Mouse (Mus musculus) Patski (cell line): ENCODE measurements around the gene Abo. TPM values are rescaled to one million over a fixed set of nuclear protein-coding genes. Genes with fewer than 3 reads are reported as not detected.

ENCODE experiments used
- ATAC-seq: fragments of 100-300 bp; one replicate; pipeline ENCODE4 v1.8.0; 2021
- CTCF ChIA-PET: fragments of 350-600 bp; sonication (Branson Sonifier 250); formaldehyde crosslinking; loops from one replicate; lab custom pipeline; 2022; ENCODE audit warnings: inconsistent platforms; lab: Charles Lee
- POLR2A ChIA-PET: fragments of 350-600 bp; sonication (Branson Sonifier 250); formaldehyde crosslinking; loops from one replicate; lab custom pipeline; 2022; ENCODE audit warnings: antibody characterized with exemption, inconsistent platforms; lab: Charles Lee
- DNase-seq: peaks from one replicate; pipeline ENCODE4 v3.0.0-alpha.2; 2011; ENCODE audit warnings: low read depth, low spot score
- H3K27me3 ChIP-seq: fragments of 371-371 bp; one replicate; pipeline ENCODE4 v1.5.1; 2021
- CTCF ChIP-seq: fragments of 100-300 bp; IDR thresholded peaks from one replicate; pipeline ENCODE4 v1.5.1; 2021
- in situ Hi-C: fragments of 300-500 bp; cut with MboI; formaldehyde crosslinking; loops from 3 replicates; pipeline ENCODE4 v1.11.1; 2018; ENCODE audit warnings: low pct_unique_long_range_greater_than_20kb, mixed read lengths
- polyA plus RNA-seq: library from polyadenylated mRNA; unstranded; gene quantifications from one replicate; pipeline ENCODE4 v1.2.3, GENCODE M21; 2021

The Abo gene
- polyA plus RNA-seq, 1 experiment from 2014 or later: not detected

DNA sequence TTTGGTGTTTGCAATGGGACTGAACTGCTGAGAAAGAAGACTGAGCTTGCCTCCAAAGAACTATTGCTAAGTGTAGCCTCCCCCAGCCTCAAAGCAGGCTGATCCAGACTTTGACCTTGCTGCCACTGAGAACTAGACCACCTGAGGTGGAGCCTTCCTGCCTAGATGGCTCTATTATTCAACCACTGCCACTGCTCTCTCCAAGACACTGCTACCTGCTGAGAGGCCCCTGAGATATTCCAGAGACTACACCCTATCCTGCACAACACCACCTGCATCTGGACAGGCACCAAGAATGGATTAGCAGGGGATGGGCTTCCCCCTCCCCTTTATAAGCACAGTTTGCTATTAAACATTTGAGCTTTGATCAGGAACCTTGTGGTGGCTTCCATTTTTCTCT is 13.8 kb upstream of the Abo start:
- ChIA-PET CTCF (no interaction called here), POLR2A (no interaction called here)
- in situ Hi-C loops: no loop called here
- no peak for DNase-seq
- peaks cover 14% of the 10 kb centered on the region for H3K27me3 ChIP-seq
- ATAC-seq: no peak
- TF ChIP-seq CTCF: no peak

DNA sequence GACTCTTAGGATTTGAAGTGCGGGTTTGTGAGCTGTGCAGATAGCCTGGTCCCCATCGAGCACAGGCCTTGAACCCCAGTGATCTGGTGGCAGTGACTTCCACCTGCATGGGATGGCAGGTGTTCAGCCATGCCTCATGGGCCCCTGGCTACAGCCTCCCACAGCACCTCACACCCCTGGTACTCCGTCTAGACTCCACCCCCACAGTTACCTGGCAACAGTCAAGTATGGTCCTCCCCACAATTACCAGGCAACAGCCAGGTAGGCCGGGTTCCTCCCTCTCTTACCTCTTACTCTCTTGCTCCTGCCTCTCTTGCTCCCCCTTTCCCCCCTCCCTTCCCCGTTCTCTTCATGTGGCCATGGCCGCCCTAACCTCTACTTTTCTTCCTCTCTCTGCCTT is 5.9 kb upstream of the Abo start:
- peaks cover 54% of the 10 kb centered on the region for H3K27me3 ChIP-seq
- no peak for TF ChIP-seq CTCF
- ChIA-PET POLR2A (no interaction called here), CTCF (no interaction called here)
- no peak for ATAC-seq
- in situ Hi-C loops: no loop called here
- DNase-seq: no peak

DNA sequence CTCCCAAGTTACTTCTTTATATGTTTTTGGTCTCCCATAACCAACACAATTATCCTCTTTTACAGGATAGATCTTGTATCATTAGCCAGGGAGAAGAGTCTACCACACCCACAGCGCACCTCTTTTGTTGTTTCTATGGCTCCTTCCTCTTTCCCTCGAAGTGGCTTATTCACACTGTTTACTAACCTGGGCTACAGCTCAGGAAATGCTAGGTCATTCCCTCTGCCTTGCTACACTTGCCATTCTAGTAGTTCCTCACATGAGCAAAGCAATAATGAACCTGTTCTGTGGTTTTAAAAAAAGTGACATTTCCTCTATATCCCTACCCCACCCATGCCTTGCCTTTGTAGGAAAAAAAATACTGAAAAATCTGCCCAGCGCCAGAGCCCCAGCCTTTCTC is 1.9 kb downstream of the Abo start:
- no peak for DNase-seq
- TF ChIP-seq CTCF: no peak
- POLR2A ChIA-PET: no interaction called here
- ATAC-seq: no peak
- H3K27me3 ChIP-seq: peaks cover 67% of the 10 kb centered on the region
- CTCF ChIA-PET: no interaction called here
- in situ Hi-C loops: no loop called here

DNA sequence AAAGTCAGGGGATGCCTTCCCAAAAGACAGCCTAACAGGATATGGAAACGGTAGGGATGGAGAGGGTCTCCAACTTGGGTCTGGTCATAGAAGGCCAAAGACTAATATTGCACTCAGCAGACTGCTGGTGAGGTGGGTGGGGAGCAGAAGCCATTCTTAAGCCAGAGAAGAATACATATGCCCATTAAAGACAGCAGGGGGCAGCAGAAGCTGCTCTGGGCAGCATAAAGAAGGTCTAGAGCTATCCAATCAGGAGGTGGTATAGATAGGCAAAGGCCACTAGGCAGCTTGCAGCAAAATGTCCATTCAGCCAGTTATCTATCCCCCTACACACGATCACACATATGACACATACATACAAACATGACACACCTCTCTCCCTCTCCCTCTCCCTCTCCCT is 17.1 kb downstream of the Abo start:
- peak; percentile 67 for TF ChIP-seq CTCF
- ChIA-PET CTCF (interaction anchor here (0.8 to 1.3 kb wide), 5 partner anchors 49 to 200 kb away, joined by 3 read pairs; no protein-coding TSS in a partner anchor), POLR2A (no interaction called here)
- in situ Hi-C loops: no loop called here
- peak; percentile 70 for ATAC-seq
- DNase-seq: no peak
- peaks cover 12% of the 10 kb centered on the region for H3K27me3 ChIP-seq

DNA sequence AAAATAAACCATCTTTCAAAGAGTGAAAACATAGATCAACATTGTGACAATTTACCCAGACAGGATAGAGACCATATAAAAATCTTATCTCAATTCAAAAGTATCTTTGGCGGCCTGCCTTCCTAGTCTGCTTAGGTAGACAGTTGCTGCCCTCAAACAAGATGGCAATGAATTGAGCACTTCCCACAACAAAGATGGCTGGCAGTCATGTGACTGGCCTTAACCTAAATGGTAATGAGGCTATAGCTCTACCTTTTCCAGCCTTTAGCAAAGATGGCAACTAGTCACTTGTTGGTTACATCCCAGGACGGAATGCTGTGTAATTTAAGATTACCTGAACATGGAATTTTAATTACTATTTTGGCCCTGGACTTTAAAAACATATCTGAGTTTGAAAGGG is 32.3 kb downstream of the Abo start:
- ChIA-PET CTCF (interaction anchor here (0.7 kb wide), 1 partner anchor 75 kb away, joined by 3 read pairs; no protein-coding TSS in a partner anchor), POLR2A (no interaction called here)
- peaks cover 25% of the 10 kb centered on the region for H3K27me3 ChIP-seq
- no peak for DNase-seq
- no peak for ATAC-seq
- TF ChIP-seq CTCF: no peak
- in situ Hi-C loops: no loop called here

DNA sequence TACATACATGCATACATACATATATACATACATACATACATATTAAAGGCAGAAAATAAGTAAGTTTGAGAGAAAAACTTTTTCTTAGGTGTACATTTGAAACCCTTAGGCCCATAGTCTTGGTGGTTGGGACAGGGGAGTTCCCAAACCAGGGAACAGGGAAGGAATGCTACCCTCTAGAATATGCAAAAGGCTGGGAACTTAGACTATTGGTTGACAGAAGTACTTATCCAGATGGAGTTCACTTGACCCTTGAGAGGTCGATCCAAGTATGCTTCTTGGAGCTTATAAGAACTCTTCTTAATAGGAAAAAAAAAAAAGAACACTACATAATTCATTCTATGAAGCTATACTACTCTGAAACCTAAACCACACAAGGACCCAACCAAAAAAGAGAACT is 36.7 kb downstream of the Abo start:
- in situ Hi-C loops: loop anchor here (5.0 kb wide), 1 partner anchor 61 kb away; no protein-coding TSS in a partner anchor
- DNase-seq: no peak
- CTCF ChIA-PET: no interaction called here
- peaks cover 29% of the 10 kb centered on the region for H3K27me3 ChIP-seq
- ATAC-seq: no peak
- POLR2A ChIA-PET: no interaction called here
- no peak for TF ChIP-seq CTCF

DNA sequence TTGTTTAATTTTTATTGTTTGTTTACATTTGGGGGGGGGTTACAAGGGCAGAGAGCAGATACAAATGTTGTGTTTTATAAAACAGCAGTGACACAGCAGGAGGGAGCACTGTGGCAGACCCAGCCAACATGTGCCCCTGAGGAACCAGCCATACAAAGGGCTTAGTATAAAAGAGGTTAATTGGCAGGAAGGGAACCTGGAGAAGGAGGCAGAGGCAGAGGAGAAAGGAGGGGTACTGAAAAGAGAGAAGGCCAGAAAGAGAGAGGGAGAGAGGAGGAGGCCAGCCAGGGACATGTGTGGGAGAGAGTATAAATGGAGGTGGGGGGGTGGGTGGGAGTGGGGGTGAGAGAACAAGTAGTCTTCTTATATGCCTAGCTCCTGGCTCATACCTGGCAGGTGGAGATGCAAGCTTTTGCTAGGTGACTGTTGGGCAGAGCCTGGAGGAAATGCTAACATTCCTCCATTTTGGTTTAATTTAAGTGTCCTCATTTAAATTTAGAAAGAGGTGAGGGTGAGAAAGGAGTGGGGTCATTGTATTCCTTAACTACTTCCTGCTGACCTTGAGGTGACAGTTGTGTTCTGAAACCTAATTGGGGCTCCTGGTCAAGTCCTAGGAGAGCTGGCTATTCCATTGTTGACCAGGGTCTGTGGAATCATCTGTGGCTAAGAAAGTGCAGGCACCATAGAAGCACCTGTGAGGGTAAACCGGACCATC is 37.4 kb downstream of the Abo start:
- no peak for ATAC-seq
- in situ Hi-C loops: loop anchor here (5.0 kb wide), 1 partner anchor 60 kb away; no protein-coding TSS in a partner anchor
- TF ChIP-seq CTCF: no peak
- ChIA-PET POLR2A (no interaction called here), CTCF (no interaction called here)
- DNase-seq: no peak
- H3K27me3 ChIP-seq: peaks cover 24% of the 10 kb centered on the region

Other genes starting within 250 kb of the Abo start
- 57.3 TPM for gene Fam69b, start 236.5 kb downstream of the Abo start, polyA plus RNA-seq
- gene Lcn4, start 193.7 kb downstream of the Abo start, polyA plus RNA-seq: not detected
- 25.2 TPM for gene Surf6, start 37.9 kb upstream of the Abo start, polyA plus RNA-seq
- gene Med22, start 45.7 kb upstream of the Abo start, polyA plus RNA-seq: 47.1 TPM
- gene Rpl7a, start 45.8 kb upstream of the Abo start, polyA plus RNA-seq: 697 TPM
- 52.0 TPM for gene Surf2, start 51.4 kb upstream of the Abo start, polyA plus RNA-seq
- 72.2 TPM for gene Surf1, start 51.6 kb upstream of the Abo start, polyA plus RNA-seq
- 181 TPM for gene Surf4, start 68.9 kb upstream of the Abo start, polyA plus RNA-seq
- gene Stkld1, start 69.1 kb upstream of the Abo start, polyA plus RNA-seq: 0.06 TPM
- gene Rexo4, start 99.4 kb upstream of the Abo start, polyA plus RNA-seq: 51.8 TPM
- 0.04 TPM for gene Adamts13, start 108.4 kb upstream of the Abo start, polyA plus RNA-seq
- gene Cacfd1, start 144.9 kb upstream of the Abo start, polyA plus RNA-seq: 47.6 TPM
- gene Slc2a6, start 163.0 kb upstream of the Abo start, polyA plus RNA-seq: 0.21 TPM
- 0.22 TPM for gene Mymk, start 207.2 kb upstream of the Abo start, polyA plus RNA-seq
- gene Adamtsl2, start 214.4 kb upstream of the Abo start, polyA plus RNA-seq: 0.49 TPM